Mouse (Mus musculus) gastrocnemius, postnatal 10 days (tissue): ENCODE measurements around the gene 1810009A15Rik. TPM values are rescaled to one million over a fixed set of nuclear protein-coding genes. Genes with fewer than 3 reads are reported as not detected.

Experiments used
- DNase-seq: peaks from one replicate; pipeline ENCODE4 v3.0.0; 2021; ENCODE audit warnings: mixed read lengths
- microRNA-seq, 2 experiments: library from miRNA; unstranded; fragments of <30 nt; microRNA quantifications; one replicate each; pipeline ENCODE4 v1.2.0; 2021
- total RNA-seq, 2 experiments: library from RNA; stranded (reverse); gene quantifications; 2 replicates each; pipeline ENCODE4 v1.2.3; 2021

Gene 1810009A15Rik
- total RNA-seq, 2 experiments from 2014 or later: 25.6 to 29.6 TPM

GRCm38 (mm10) chr19:8920073-8920736, 31.6 kb downstream of the 1810009A15Rik start, which contains the start of gene B3gat3:
Gene B3gat3, plus strand, starts transcription at chr19:8920374.
- DNase-seq: peak; percentile 94

- no peak for DNase-seq
These were observed 32.2 kb downstream of the 1810009A15Rik start for GRCm38 (mm10) chr19:8920836-8921291.

GRCm38 (mm10) chr19:8921741-8922140, 33.1 kb downstream of the 1810009A15Rik start:
- no peak for DNase-seq

GRCm38 (mm10) chr19:8926766-8927165, 38.1 kb downstream of the 1810009A15Rik start:
- DNase-seq: no peak

GRCm38 (mm10) chr19:8927891-8928525, 39.4 kb downstream of the 1810009A15Rik start:
- no peak for DNase-seq

- no peak for DNase-seq
These were observed 40.1 kb downstream of the 1810009A15Rik start for GRCm38 (mm10) chr19:8928689-8929223.

- peak; percentile 89 for DNase-seq
These were observed 40.8 kb downstream of the 1810009A15Rik start, which contains the start of the genes Rom1 and Eml3 for GRCm38 (mm10) chr19:8929224-8930088. Gene Rom1, minus strand, starts transcription at chr19:8929356. Gene Eml3, plus strand, starts transcription at chr19:8929552.

GRCm38 (mm10) chr19:8930117-8930516, 41.5 kb downstream of the 1810009A15Rik start:
- DNase-seq: no peak

GRCm38 (mm10) chr19:8930771-8931170, 42.1 kb downstream of the 1810009A15Rik start:
- no peak for DNase-seq

- no peak for DNase-seq
These were observed 48.1 kb downstream of the 1810009A15Rik start for GRCm38 (mm10) chr19:8936736-8937135.

Small RNAs within 50 kb of the gene (microRNA-seq; reads per million reads assigned to microRNA genes)
- gene Mir5136: 0 to 0.25 reads per million in 2 experiments

Other genes with a start within 250 kb of the 1810009A15Rik start
- under 1 TPM; 0.11 to 0.16 TPM for gene Chrm1, start 225.1 kb upstream of the 1810009A15Rik start, total RNA-seq
- gene Slc3a2, start 165.5 kb upstream of the 1810009A15Rik start, total RNA-seq: 10 to 100 TPM; 29.4 to 36.7 TPM
- 10 to 100 TPM; 26.5 to 27.4 TPM for gene Wdr74, start 153.0 kb upstream of the 1810009A15Rik start, total RNA-seq
- gene 1700092M07Rik, start 148.1 kb upstream of the 1810009A15Rik start, total RNA-seq: under 1 TPM in 1 of 2 experiments, not detected in 1; 0.65 TPM
- 10 to 100 TPM; 35.6 to 46.3 TPM for gene Stx5a, start 147.4 kb upstream of the 1810009A15Rik start, total RNA-seq
- 10 to 100 TPM; 40.8 to 61.8 TPM for gene Nxf1, start 131.8 kb upstream of the 1810009A15Rik start, total RNA-seq
- gene Tmem223, start 117.9 kb upstream of the 1810009A15Rik start, total RNA-seq: 10 to 100 TPM; 81.9 to 82.5 TPM
- 10 to 100 TPM; 13.6 to 14.1 TPM for gene Tmem179b, start 114.4 kb upstream of the 1810009A15Rik start, total RNA-seq
- gene Taf6l, start 102.4 kb upstream of the 1810009A15Rik start, total RNA-seq: 10 to 100 TPM in 1 of 2 experiments, 1 to 10 TPM in 1; 8.5 to 12.0 TPM
- gene Polr2g, start 90.3 kb upstream of the 1810009A15Rik start, total RNA-seq: 10 to 100 TPM; 40.9 to 45.1 TPM
- gene Zbtb3, start 86.3 kb upstream of the 1810009A15Rik start, total RNA-seq: 1 to 10 TPM; 1.0 to 1.4 TPM
- gene Ttc9c, start 69.5 kb upstream of the 1810009A15Rik start, total RNA-seq: 10 to 100 TPM; 11.8 to 15.7 TPM
- gene Hnrnpul2, start 68.8 kb upstream of the 1810009A15Rik start, total RNA-seq: 10 to 100 TPM; 42.2 to 47.8 TPM
- gene AC129217.1, start 59.1 kb upstream of the 1810009A15Rik start, total RNA-seq: not detected
- 10 to 100 TPM; 16.8 to 19.5 TPM for gene Bscl2, start 51.4 kb upstream of the 1810009A15Rik start, total RNA-seq
- under 1 TPM; 0.66 to 0.77 TPM for gene Gng3, start 49.7 kb upstream of the 1810009A15Rik start, total RNA-seq
- 10 to 100 TPM; 11.5 to 14.0 TPM for gene Lrrn4cl, start 38.1 kb upstream of the 1810009A15Rik start, total RNA-seq
- gene Ubxn1, start 17.4 kb upstream of the 1810009A15Rik start, total RNA-seq: 100 to 1,000 TPM; 169 to 172 TPM
- 10 to 100 TPM; 55.2 to 58.1 TPM for gene Uqcc3, start 7.9 kb upstream of the 1810009A15Rik start, total RNA-seq
- gene Lbhd1, start 5.1 kb upstream of the 1810009A15Rik start, total RNA-seq: 10 to 100 TPM in 1 of 2 experiments, 1 to 10 TPM in 1; 7.2 to 11.8 TPM
- gene Gm49403, start 4.9 kb upstream of the 1810009A15Rik start, total RNA-seq: not detected
- 1 to 10 TPM in 1 of 2 experiments, not detected in 1; 3.3 TPM for gene Gm49416, start 73 bp downstream of the 1810009A15Rik start, total RNA-seq
- 10 to 100 TPM; 10.7 to 14.6 TPM for gene Ints5, start 4.2 kb downstream of the 1810009A15Rik start, total RNA-seq
- gene Ganab, start 9.2 kb downstream of the 1810009A15Rik start, total RNA-seq: 10 to 100 TPM; 42.1 to 58.8 TPM
- gene B3gat3, start 31.5 kb downstream of the 1810009A15Rik start, total RNA-seq: 10 to 100 TPM; 23.4 to 27.6 TPM
- 1 to 10 TPM; 4.2 to 5.6 TPM for gene Rom1, start 40.5 kb downstream of the 1810009A15Rik start, total RNA-seq
- 10 to 100 TPM; 11.7 to 15.9 TPM for gene Eml3, start 40.7 kb downstream of the 1810009A15Rik start, total RNA-seq
- 10 to 100 TPM; 37.7 to 49.7 TPM for gene Mta2, start 53.0 kb downstream of the 1810009A15Rik start, total RNA-seq
- gene Tut1, start 65.0 kb downstream of the 1810009A15Rik start, total RNA-seq: 10 to 100 TPM in 1 of 2 experiments, 1 to 10 TPM in 1; 9.1 to 11.2 TPM
- gene Eef1g, start 78.2 kb downstream of the 1810009A15Rik start, total RNA-seq: 100 to 1,000 TPM; 640 to 671 TPM
- gene Ahnak, start 100.4 kb downstream of the 1810009A15Rik start, total RNA-seq: 100 to 1,000 TPM; 235 to 267 TPM
- gene Scgb1a1, start 199.1 kb downstream of the 1810009A15Rik start, total RNA-seq: under 1 TPM in 1 of 2 experiments, not detected in 1; 0.63 TPM
- gene Asrgl1, start 246.8 kb downstream of the 1810009A15Rik start, total RNA-seq: 10 to 100 TPM; 11.1 to 14.2 TPM